Mouse (Mus musculus): ENCODE data around the gene Tor1aip1. TPM values are rescaled to one million over a fixed set of nuclear protein-coding genes. Genes with fewer than 3 reads are reported as not detected.

Gene Tor1aip1
- polyA plus RNA-seq, 1 experiment: 28.8 TPM

- peak overlapping the region; percentile 100 for H3K4me3 ChIP-seq (replicated peaks)
- TF ChIP-seq GATA1 (IDR thresholded peaks at IDR 0.05; ENCODE audit: borderline replicate concordance, low read length): no peak
- no peak for TF ChIP-seq FLI1 (IDR thresholded peaks at IDR 0.05; ENCODE audit: low read length)
- peaks cover 26% of the 10 kb centered on the region for H3K4me1 ChIP-seq
- H3K27me3 ChIP-seq (replicated peaks): no peaks in the 10 kb centered on the region
- no peaks in the 10 kb centered on the region for H3K9me3 ChIP-seq
- peaks cover 44% of the 10 kb centered on the region for H3K36me3 ChIP-seq (replicated peaks; ENCODE audit: low read length)
These were observed 1.6 kb downstream of the Tor1aip1 start for GRCm38 (mm10) chr1:156034661-156035060.

GRCm38 (mm10) chr1:156033921-156034320, 2.4 kb downstream of the Tor1aip1 start:
- Histone ChIP-seq H3K4me3 (replicated peaks) (peak overlapping the region; percentile 42), H3K36me3 (replicated peaks; ENCODE audit: low read length) (peaks cover 52% of the 10 kb centered on the region)

GRCm38 (mm10) chr1:156028340-156028975, 7.8 kb downstream of the Tor1aip1 start:
- Histone ChIP-seq H3K4me3 (replicated peaks) (no peak overlapping the region), H3K27me3 (replicated peaks) (no peaks in the 10 kb centered on the region), H3K4me1 (peaks cover 17% of the 10 kb centered on the region), H3K9me3 (no peaks in the 10 kb centered on the region), H3K36me3 (replicated peaks; ENCODE audit: low read length) (peaks cover 94% of the 10 kb centered on the region)
- TF ChIP-seq GATA1 (IDR thresholded peaks at IDR 0.05; ENCODE audit: borderline replicate concordance, low read length): no peak
- no peak for TF ChIP-seq FLI1 (IDR thresholded peaks at IDR 0.05; ENCODE audit: low read length)

More at GRCm38 (mm10) chr1:156033921-156034320, 2.4 kb downstream of the Tor1aip1 start:
- Histone ChIP-seq H3K4me1 (peaks cover 23% of the 10 kb centered on the region), H3K27me3 (replicated peaks) (no peaks in the 10 kb centered on the region), H3K9me3 (no peaks in the 10 kb centered on the region)
- TF ChIP-seq FLI1 (IDR thresholded peaks at IDR 0.05; ENCODE audit: low read length) (no peak), GATA1 (IDR thresholded peaks at IDR 0.05; ENCODE audit: borderline replicate concordance, low read length) (no peak)

GRCm38 (mm10) chr1:156027849-156028248, 8.4 kb downstream of the Tor1aip1 start:
- H3K36me3 ChIP-seq (replicated peaks; ENCODE audit: low read length): peaks cover 94% of the 10 kb centered on the region
- TF ChIP-seq FLI1 (IDR thresholded peaks at IDR 0.05; ENCODE audit: low read length) (no peak), GATA1 (IDR thresholded peaks at IDR 0.05; ENCODE audit: borderline replicate concordance, low read length) (no peak)
- no peak overlapping the region for H3K4me3 ChIP-seq (replicated peaks)
- no peaks in the 10 kb centered on the region for H3K9me3 ChIP-seq
- H3K4me1 ChIP-seq: peaks cover 17% of the 10 kb centered on the region
- H3K27me3 ChIP-seq (replicated peaks): no peaks in the 10 kb centered on the region

GRCm38 (mm10) chr1:156024831-156025503, 11.3 kb downstream of the Tor1aip1 start:
- TF ChIP-seq GATA1 (IDR thresholded peaks at IDR 0.05; ENCODE audit: borderline replicate concordance, low read length) (no peak), FLI1 (IDR thresholded peaks at IDR 0.05; ENCODE audit: low read length) (no peak)
- Histone ChIP-seq H3K36me3 (replicated peaks; ENCODE audit: low read length) (peaks cover 92% of the 10 kb centered on the region), H3K4me1 (peaks cover 17% of the 10 kb centered on the region), H3K9me3 (no peaks in the 10 kb centered on the region), H3K4me3 (replicated peaks) (peak overlapping the region; percentile 7), H3K27me3 (replicated peaks) (no peaks in the 10 kb centered on the region)

- peaks cover 4% of the 10 kb centered on the region; the same call in 1 of the 2 replicates for H3K4me1 ChIP-seq
- TF ChIP-seq GATA1 (IDR thresholded peaks at IDR 0.05; ENCODE audit: borderline replicate concordance, low read length): no peak
- no peak for TF ChIP-seq FLI1 (IDR thresholded peaks at IDR 0.05; ENCODE audit: low read length)
- no peak overlapping the region for H3K4me3 ChIP-seq (replicated peaks)
- no peaks in the 10 kb centered on the region for H3K27me3 ChIP-seq (replicated peaks)
- peaks cover 93% of the 10 kb centered on the region for H3K36me3 ChIP-seq (replicated peaks; ENCODE audit: low read length)
- no peaks in the 10 kb centered on the region for H3K9me3 ChIP-seq
These were observed 15.9 kb downstream of the Tor1aip1 start for GRCm38 (mm10) chr1:156020402-156020801.

GRCm38 (mm10) chr1:156019800-156020199, 16.5 kb downstream of the Tor1aip1 start:
- Histone ChIP-seq H3K4me1 (no peaks in the 10 kb centered on the region), H3K36me3 (replicated peaks; ENCODE audit: low read length) (peaks cover 94% of the 10 kb centered on the region)

GRCm38 (mm10) chr1:156009003-156009402, 27.3 kb downstream of the Tor1aip1 start:
- H3K4me1 ChIP-seq: peaks cover 19% of the 10 kb centered on the region
- H3K9me3 ChIP-seq: no peaks in the 10 kb centered on the region
- TF ChIP-seq FLI1 (IDR thresholded peaks at IDR 0.05; ENCODE audit: low read length): no peak
- H3K36me3 ChIP-seq (replicated peaks; ENCODE audit: low read length): peaks cover 87% of the 10 kb centered on the region
- H3K4me3 ChIP-seq (replicated peaks): no peak overlapping the region
- no peaks in the 10 kb centered on the region for H3K27me3 ChIP-seq (replicated peaks)

More at GRCm38 (mm10) chr1:156019800-156020199, 16.5 kb downstream of the Tor1aip1 start:
- H3K27me3 ChIP-seq (replicated peaks): no peaks in the 10 kb centered on the region
- H3K4me3 ChIP-seq (replicated peaks): no peak overlapping the region
- no peak for TF ChIP-seq FLI1 (IDR thresholded peaks at IDR 0.05; ENCODE audit: low read length)
- no peak for TF ChIP-seq GATA1 (IDR thresholded peaks at IDR 0.05; ENCODE audit: borderline replicate concordance, low read length)
- no peaks in the 10 kb centered on the region for H3K9me3 ChIP-seq

GRCm38 (mm10) chr1:156005906-156006305, 30.4 kb downstream of the Tor1aip1 start:
- TF ChIP-seq FLI1 (IDR thresholded peaks at IDR 0.05; ENCODE audit: low read length) (no peak), GATA1 (IDR thresholded peaks at IDR 0.05; ENCODE audit: borderline replicate concordance, low read length) (no peak)
- H3K27me3 ChIP-seq (replicated peaks): no peaks in the 10 kb centered on the region
- no peaks in the 10 kb centered on the region for H3K9me3 ChIP-seq
- no peak overlapping the region for H3K4me3 ChIP-seq (replicated peaks)
- peaks cover 12% of the 10 kb centered on the region for H3K4me1 ChIP-seq
- peaks cover 71% of the 10 kb centered on the region for H3K36me3 ChIP-seq (replicated peaks; ENCODE audit: low read length)

Measured in megakaryocyte, embryonic 14.5 days (primary cell).